Mouse (Mus musculus): Measurements from ENCODE around the gene Tnfrsf1b. TPM values are rescaled to one million over a fixed set of nuclear protein-coding genes. Genes with fewer than 3 reads are reported as not detected.

Gene Tnfrsf1b
- 343 to 455 TPM (median 362 TPM) in 3 replicates for total RNA-seq (2017)

GRCm38 (mm10) chr4:145246173-145247011 is at the start of gene Tnfrsf1b:
Gene Tnfrsf1b, minus strand, starts transcription at chr4:145246870.
- peak; percentile 44 for ATAC-seq (replicated peaks; ENCODE audit: insufficient number of reproducible peaks, low FRiP score, low TSS enrichment, poor library complexity, severe bottlenecking)

GRCm38 (mm10) chr4:145295589-145296300 is 49.1 kb upstream of the Tnfrsf1b start:
- ATAC-seq (replicated peaks; ENCODE audit: insufficient number of reproducible peaks, low FRiP score, low TSS enrichment, poor library complexity, severe bottlenecking), result peak; percentile 54

GRCm38 (mm10) chr4:145294588-145294987 is 47.9 kb upstream of the Tnfrsf1b start:
- no peak for ATAC-seq (replicated peaks; ENCODE audit: insufficient number of reproducible peaks, low FRiP score, low TSS enrichment, poor library complexity, severe bottlenecking)

- ATAC-seq (replicated peaks; ENCODE audit: insufficient number of reproducible peaks, low FRiP score, low TSS enrichment, poor library complexity, severe bottlenecking), result peak; percentile 85
Observed at GRCm38 (mm10) chr4:145286369-145287120, 39.9 kb upstream of the Tnfrsf1b start.

- ATAC-seq (replicated peaks; ENCODE audit: insufficient number of reproducible peaks, low FRiP score, low TSS enrichment, poor library complexity, severe bottlenecking), result no peak
Observed at GRCm38 (mm10) chr4:145284675-145285074, 38.0 kb upstream of the Tnfrsf1b start.

GRCm38 (mm10) chr4:145283441-145283840 is 36.8 kb upstream of the Tnfrsf1b start:
- ATAC-seq (replicated peaks; ENCODE audit: insufficient number of reproducible peaks, low FRiP score, low TSS enrichment, poor library complexity, severe bottlenecking), result no peak

- no peak for ATAC-seq (replicated peaks; ENCODE audit: insufficient number of reproducible peaks, low FRiP score, low TSS enrichment, poor library complexity, severe bottlenecking)
Observed at GRCm38 (mm10) chr4:145280966-145281365, 34.3 kb upstream of the Tnfrsf1b start.

- ATAC-seq (replicated peaks; ENCODE audit: insufficient number of reproducible peaks, low FRiP score, low TSS enrichment, poor library complexity, severe bottlenecking), result 0 out of 2 replicates have a peak, but pooled peaks have one; percentile 8
Observed at GRCm38 (mm10) chr4:145278724-145279370, 32.2 kb upstream of the Tnfrsf1b start.

- ATAC-seq (replicated peaks; ENCODE audit: insufficient number of reproducible peaks, low FRiP score, low TSS enrichment, poor library complexity, severe bottlenecking), result no peak
Observed at GRCm38 (mm10) chr4:145278231-145278630, 31.6 kb upstream of the Tnfrsf1b start.

- peak; percentile 48 for ATAC-seq (replicated peaks; ENCODE audit: insufficient number of reproducible peaks, low FRiP score, low TSS enrichment, poor library complexity, severe bottlenecking)
Observed at GRCm38 (mm10) chr4:145276368-145277249, 29.9 kb upstream of the Tnfrsf1b start.

GRCm38 (mm10) chr4:145274887-145275286 is 28.2 kb upstream of the Tnfrsf1b start:
- no peak for ATAC-seq (replicated peaks; ENCODE audit: insufficient number of reproducible peaks, low FRiP score, low TSS enrichment, poor library complexity, severe bottlenecking)

- ATAC-seq (replicated peaks; ENCODE audit: insufficient number of reproducible peaks, low FRiP score, low TSS enrichment, poor library complexity, severe bottlenecking), result no peak
Observed at GRCm38 (mm10) chr4:145273923-145274322, 27.3 kb upstream of the Tnfrsf1b start.

GRCm38 (mm10) chr4:145272763-145273162 is 26.1 kb upstream of the Tnfrsf1b start:
- no peak for ATAC-seq (replicated peaks; ENCODE audit: insufficient number of reproducible peaks, low FRiP score, low TSS enrichment, poor library complexity, severe bottlenecking)

- no peak for ATAC-seq (replicated peaks; ENCODE audit: insufficient number of reproducible peaks, low FRiP score, low TSS enrichment, poor library complexity, severe bottlenecking)
Observed at GRCm38 (mm10) chr4:145271634-145272033, 25.0 kb upstream of the Tnfrsf1b start.

GRCm38 (mm10) chr4:145270136-145270535 is 23.5 kb upstream of the Tnfrsf1b start:
- ATAC-seq (replicated peaks; ENCODE audit: insufficient number of reproducible peaks, low FRiP score, low TSS enrichment, poor library complexity, severe bottlenecking), result peak; percentile 83

- peak; percentile 2 for ATAC-seq (replicated peaks; ENCODE audit: insufficient number of reproducible peaks, low FRiP score, low TSS enrichment, poor library complexity, severe bottlenecking)
Observed at GRCm38 (mm10) chr4:145267631-145268110, 21.0 kb upstream of the Tnfrsf1b start.

- no peak for ATAC-seq (replicated peaks; ENCODE audit: insufficient number of reproducible peaks, low FRiP score, low TSS enrichment, poor library complexity, severe bottlenecking)
Observed at GRCm38 (mm10) chr4:145266505-145266904, 19.8 kb upstream of the Tnfrsf1b start.

- no peak for ATAC-seq (replicated peaks; ENCODE audit: insufficient number of reproducible peaks, low FRiP score, low TSS enrichment, poor library complexity, severe bottlenecking)
Observed at GRCm38 (mm10) chr4:145264761-145265160, 18.1 kb upstream of the Tnfrsf1b start.
